Comparison of ENCODE assay signal across 32 mouse cellular contexts in the genomic region with DNA sequence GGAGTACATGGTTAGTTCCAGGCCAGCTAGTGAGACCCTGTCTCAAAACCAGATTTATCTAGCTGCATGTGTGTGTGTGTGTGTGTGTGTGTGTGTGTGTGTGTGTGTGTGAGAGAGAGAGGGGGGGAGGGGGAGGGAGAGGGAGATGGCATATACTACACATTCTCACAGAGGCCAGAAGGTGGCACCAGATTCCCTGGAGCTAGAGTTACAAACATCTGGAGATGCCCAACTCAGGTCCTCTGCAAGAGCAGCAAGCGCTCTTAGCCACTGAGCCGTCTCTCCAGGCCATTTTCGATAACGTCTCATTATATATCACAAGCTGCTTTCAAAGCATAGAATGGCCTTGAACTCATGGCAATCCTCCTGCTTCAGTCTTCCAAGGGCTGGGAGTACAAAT. TPM values are rescaled to one million over a fixed set of nuclear protein-coding genes. Genes with fewer than 3 reads are reported as not detected.
DNase-seq lines count a peak whose midpoint lies in the region; ATAC-seq and TF ChIP-seq lines count a peak whose summit lies in the region.
"Had no signal": no experiment of that assay in that cellular context is flagged by ENCODE, and none has a peak within 500 bp of the region (broad histone marks: within the 10 kb centered on the region; RNA-seq: fewer than 3 reads in every experiment).

No protein-coding gene starts in this region.

- 0 out of 2 replicates have a peak, but pooled peaks cover 3% of the 10 kb centered on the region for H3K4me1 ChIP-seq in intestine, postnatal 0 days (replicated peaks; ENCODE audit: control insufficient read depth, insufficient read depth, low read length)
- H3K4me1 ChIP-seq in intestine, embryonic 16.5 days (ENCODE audit: control insufficient read depth, insufficient read depth, low read length) = peaks cover 4% of the 10 kb centered on the region
- H3K4me1 ChIP-seq in liver, postnatal 0 days (ENCODE audit: insufficient read depth) = peaks cover 12% of the 10 kb centered on the region

- peak; percentile 65 for DNase-seq in 416B (ENCODE audit: low read depth)
- peak; percentile 73 for DNase-seq in R1 (ENCODE audit: low read depth, low spot score)
- DNase-seq in forelimb bud, embryonic 11.5 days (ENCODE audit: low read depth, low spot score) = peak; percentile 54
- DNase-seq in cerebellum, adult 18-20 months = no peak
- DNase-seq in testis, postnatal 14 days (ENCODE audit: low spot score) = no peak
- no peak for DNase-seq in liver, postnatal 0 days
- DNase-seq: adrenal gland, adult 2 months; adrenal gland, postnatal 36 days; cerebellum, adult 8-10 months; cerebellum, postnatal 36 days; gastrocnemius, postnatal 25 days; heart, adult 11 months; heart, postnatal 14 days; kidney, postnatal 25 days; liver; right cerebral cortex, postnatal 14 days; thymus, adult 18-20 months; thymus, postnatal 25 days had no signal

- H3K27me3 ChIP-seq in intestine, postnatal 0 days (replicated peaks; ENCODE audit: control insufficient read depth, insufficient read depth, low read length) = no peaks in the 10 kb centered on the region; the same call in 1 of the 2 replicates
- H3K27me3 ChIP-seq in intestine, embryonic 16.5 days (replicated peaks; ENCODE audit: control insufficient read depth, insufficient read depth, low read length) = 0 out of 2 replicates have a peak, but pooled peaks cover 2% of the 10 kb centered on the region
- no peaks in the 10 kb centered on the region for H3K27me3 ChIP-seq in liver, postnatal 0 days (ENCODE audit: insufficient read depth, low read length)
- H3K27me3 ChIP-seq: lung, embryonic 15.5 days; neural tube, embryonic 13.5 days; Patski; stomach, embryonic 15.5 days had no signal

- no peaks in the 10 kb centered on the region for H3K36me3 ChIP-seq in intestine, postnatal 0 days (ENCODE audit: control insufficient read depth, insufficient read depth)
- no peaks in the 10 kb centered on the region for H3K36me3 ChIP-seq in intestine, embryonic 16.5 days (ENCODE audit: control insufficient read depth, insufficient read depth, low read length)
- no peaks in the 10 kb centered on the region for H3K36me3 ChIP-seq in liver, postnatal 0 days (replicated peaks; ENCODE audit: insufficient read depth, low read length)
- H3K36me3 ChIP-seq: embryonic facial prominence, embryonic 12.5 days; G1E; heart, embryonic 13.5 days; lung, embryonic 15.5 days; neural tube, embryonic 13.5 days; stomach, embryonic 15.5 days had no signal

- no peak for TF ChIP-seq EP300 in liver, postnatal 0 days (IDR thresholded peaks at IDR 0.05; ENCODE audit: low read depth)

- peak; percentile 21; the same call in 1 of the 2 replicates for TF ChIP-seq CTCF in intestine, postnatal 0 days (IDR thresholded peaks at IDR 0.05; ENCODE audit: low read depth)
- TF ChIP-seq CTCF in liver, postnatal 0 days (IDR thresholded peaks at IDR 0.05; ENCODE audit: low read depth) = no peak

- WGBS in intestine, postnatal 0 days = 81% methylated on average over 4 of the region's 4 CpGs
- WGBS in intestine, embryonic 16.5 days = 92% methylated on average over 4 of the region's 4 CpGs
- WGBS in liver, postnatal 0 days (ENCODE audit: insufficient replicate concordance) = 86% methylated on average over 4 of the region's 4 CpGs

- H3K4me3 ChIP-seq in intestine, postnatal 0 days (ENCODE audit: low read depth, low read length) = no peak overlapping the region
- H3K4me3 ChIP-seq in intestine, embryonic 16.5 days (ENCODE audit: low read length) = no peak overlapping the region
- H3K4me3 ChIP-seq in liver, postnatal 0 days (ENCODE audit: low read depth, low read length) = no peak overlapping the region
- H3K4me3 ChIP-seq: embryonic facial prominence, embryonic 12.5 days; heart, embryonic 13.5 days; lung, embryonic 15.5 days; neural tube, embryonic 13.5 days; stomach, embryonic 15.5 days had no signal

- H3K9me3 ChIP-seq in intestine, postnatal 0 days (ENCODE audit: control insufficient read depth) = no peaks in the 10 kb centered on the region
- H3K9me3 ChIP-seq in intestine, embryonic 16.5 days (ENCODE audit: control insufficient read depth, low read length) = no peaks in the 10 kb centered on the region
- no peaks in the 10 kb centered on the region for H3K9me3 ChIP-seq in liver, postnatal 0 days (ENCODE audit: low read length)
- H3K9me3 ChIP-seq: embryonic facial prominence, embryonic 12.5 days; heart, embryonic 13.5 days; lung, embryonic 15.5 days; neural tube, embryonic 13.5 days; stomach, embryonic 15.5 days had no signal

- no peak for ATAC-seq in intestine, postnatal 0 days
- ATAC-seq in intestine, embryonic 16.5 days = no peak
- no peak for ATAC-seq in liver, postnatal 0 days
- ATAC-seq: activated CD4-positive, CD25-positive, alpha-beta regulatory T cell, adult 4 months; forebrain, embryonic 14.5 days; hindbrain, embryonic 16.5 days; Patski had no signal

- H3K9ac ChIP-seq in intestine, postnatal 0 days (ENCODE audit: low read depth, low read length) = no peak overlapping the region
- no peak overlapping the region for H3K9ac ChIP-seq in intestine, embryonic 16.5 days (ENCODE audit: low read depth, low read length)
- no peak overlapping the region for H3K9ac ChIP-seq in liver, postnatal 0 days (replicated peaks)
- H3K9ac ChIP-seq: embryonic facial prominence, embryonic 12.5 days; heart, embryonic 13.5 days; liver, embryonic 14.5 days; lung, embryonic 15.5 days; neural tube, embryonic 13.5 days; stomach, embryonic 15.5 days had no signal

- no peak overlapping the region for H3K27ac ChIP-seq in intestine, postnatal 0 days (ENCODE audit: low read depth, low read length)
- H3K27ac ChIP-seq in intestine, embryonic 16.5 days (ENCODE audit: low read length) = no peak overlapping the region
- no peak overlapping the region for H3K27ac ChIP-seq in liver, postnatal 0 days (ENCODE audit: low read depth)
- H3K27ac ChIP-seq: embryonic facial prominence, embryonic 12.5 days; heart, embryonic 13.5 days; liver, embryonic 14.5 days; lung, embryonic 15.5 days; neural tube, embryonic 13.5 days; stomach, embryonic 15.5 days had no signal

- no peak overlapping the region for H3K4me2 ChIP-seq in intestine, postnatal 0 days (replicated peaks; ENCODE audit: low read depth)
- no peak overlapping the region for H3K4me2 ChIP-seq in intestine, embryonic 16.5 days (ENCODE audit: low read depth, low read length)
- no peak overlapping the region for H3K4me2 ChIP-seq in liver, postnatal 0 days (ENCODE audit: low read depth, low read length)
- H3K4me2 ChIP-seq: embryonic facial prominence, embryonic 12.5 days; heart, embryonic 13.5 days; lung, embryonic 15.5 days; midbrain, embryonic 11.5 days; neural tube, embryonic 13.5 days; stomach, embryonic 15.5 days had no signal

RNA-seq across cellular contexts. Expression of gene Dnaic2, which starts 4.5 kb away (rescaled TPM):
- 0.12 and 0.22 TPM in 2 replicates for polyA plus RNA-seq in intestine, postnatal 0 days (2015; fragmentation: Nextera tagmentation; extraction: Ambion mirVana)
- 0.39 and 0.50 TPM in 2 replicates for polyA plus RNA-seq in intestine, embryonic 16.5 days (2015; fragmentation: Nextera tagmentation; extraction: Ambion mirVana)
- 0.13 TPM in 1 of 2 replicates, not detected in the other for polyA plus RNA-seq in liver, postnatal 0 days (2015; fragmentation: Nextera tagmentation; extraction: Ambion mirVana)
- polyA plus RNA-seq: activated CD4-positive, CD25-positive, alpha-beta regulatory T cell, adult 4 months; G1E had no signal

RNA-seq across cellular contexts. Expression of gene Kif19a, which starts 33.5 kb away (rescaled TPM):
- polyA plus RNA-seq in intestine, postnatal 0 days (2015; fragmentation: Nextera tagmentation; extraction: Ambion mirVana) = 0.21 and 0.67 TPM in 2 replicates
- 0.15 and 0.51 TPM in 2 replicates for polyA plus RNA-seq in intestine, embryonic 16.5 days (2015; fragmentation: Nextera tagmentation; extraction: Ambion mirVana)
- polyA plus RNA-seq in liver, postnatal 0 days (2015; fragmentation: Nextera tagmentation; extraction: Ambion mirVana) = 0.11 and 0.13 TPM in 2 replicates
- polyA plus RNA-seq: G1E had no signal

RNA-seq across cellular contexts. Expression of gene Ttyh2, which starts 56.5 kb away (rescaled TPM):
- polyA plus RNA-seq in intestine, postnatal 0 days (2015; fragmentation: Nextera tagmentation; extraction: Ambion mirVana) = 73.4 and 80.0 TPM in 2 replicates
- 39.1 and 48.3 TPM in 2 replicates for polyA plus RNA-seq in intestine, embryonic 16.5 days (2015; fragmentation: Nextera tagmentation; extraction: Ambion mirVana)
- polyA plus RNA-seq in liver, postnatal 0 days (2015; fragmentation: Nextera tagmentation; extraction: Ambion mirVana) = 22.1 and 23.7 TPM in 2 replicates

Comparison
In these comparisons a context has a peak if more than half of its experiments do, and no peak if none do; other contexts are left out.
1. DNase-seq: peak in 416B (single experiment), R1 (single experiment) and forelimb bud, embryonic 11.5 days (single experiment); none in cerebellum, adult 18-20 months (0 of 2), testis, postnatal 14 days (single experiment) and liver, postnatal 0 days (single experiment).